Mouse (Mus musculus): Measurements from ENCODE around the gene Kctd7. TPM values are rescaled to one million over a fixed set of nuclear protein-coding genes. Genes with fewer than 3 reads are reported as not detected.

The Kctd7 gene
- polyA plus RNA-seq (2021), result 5.1 TPM

GRCm38 (mm10) chr5:130144334-130145312 lies at the start of gene Kctd7:
Gene Kctd7 (plus strand): TSS chr5:130144861.
- TF ChIP-seq CTCF (IDR thresholded peaks at IDR 0.05), result no peak
- in situ Hi-C loops (cut with MboI; ENCODE audit: low pct_unique_long_range_greater_than_20kb), result no loop called here

GRCm38 (mm10) chr5:130096754-130097153 lies 47.9 kb upstream of the Kctd7 start:
- POLR2A ChIA-PET, result no interaction called here
- CTCF ChIA-PET, result interaction anchor here (0.8 to 1.3 kb wide), 6 partner anchors 11 to 32 kb away, joined by 3 read pairs; no protein-coding TSS in a partner anchor
- no peak for ATAC-seq
- in situ Hi-C loops (cut with MboI; ENCODE audit: low pct_unique_long_range_greater_than_20kb), result no loop called here
- no peaks in the 10 kb centered on the region for H3K27me3 ChIP-seq
- DNase-seq (ENCODE audit: low read depth, low spot score), result no peak
- TF ChIP-seq CTCF (IDR thresholded peaks at IDR 0.05), result no peak

More at GRCm38 (mm10) chr5:130144334-130145312, at the start of gene Kctd7:
- no peaks in the 10 kb centered on the region for H3K27me3 ChIP-seq
- POLR2A ChIA-PET, result no interaction called here
- peak; percentile 99 for ATAC-seq
- peak; percentile 96 for DNase-seq (ENCODE audit: low read depth, low spot score)
- CTCF ChIA-PET, result interaction anchor here (0.8 to 1.4 kb wide), 2 partner anchors 10 to 19 kb away, joined by 3 to 6 read pairs; no protein-coding TSS in a partner anchor

GRCm38 (mm10) chr5:130097837-130098236 lies 46.8 kb upstream of the Kctd7 start:
- no peak for DNase-seq (ENCODE audit: low read depth, low spot score)
- in situ Hi-C loops (cut with MboI; ENCODE audit: low pct_unique_long_range_greater_than_20kb), result no loop called here
- POLR2A ChIA-PET, result no interaction called here
- no peak for TF ChIP-seq CTCF (IDR thresholded peaks at IDR 0.05)
- CTCF ChIA-PET, result interaction anchor here (0.9 kb wide), 1 partner anchor 17 kb away, joined by 3 read pairs; no protein-coding TSS in a partner anchor
- ATAC-seq, result no peak
- H3K27me3 ChIP-seq, result no peaks in the 10 kb centered on the region

DNA sequence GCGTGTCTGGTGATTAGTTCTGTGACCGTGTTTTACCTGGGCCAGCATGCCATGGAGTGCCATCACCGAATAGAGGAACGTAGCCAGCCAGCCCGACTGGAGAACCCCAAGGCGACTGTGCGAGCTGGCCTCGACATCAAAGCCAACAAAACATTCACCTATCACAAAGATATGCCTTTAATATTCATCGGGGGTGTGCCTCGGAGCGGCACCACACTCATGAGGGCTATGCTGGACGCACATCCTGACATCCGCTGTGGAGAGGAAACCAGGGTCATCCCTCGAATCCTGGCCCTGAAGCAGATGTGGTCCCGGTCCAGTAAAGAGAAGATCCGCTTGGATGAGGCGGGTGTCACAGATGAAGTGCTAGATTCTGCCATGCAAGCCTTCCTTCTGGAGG lies 42.9 kb upstream of the Kctd7 start:
- in situ Hi-C loops (cut with MboI; ENCODE audit: low pct_unique_long_range_greater_than_20kb), result no loop called here
- H3K27me3 ChIP-seq, result no peaks in the 10 kb centered on the region
- no peak for TF ChIP-seq CTCF (IDR thresholded peaks at IDR 0.05)
- ChIA-PET CTCF (interaction anchor here (1.9 kb wide), 1 partner anchor 11 kb away, joined by 10 read pairs; no protein-coding TSS in a partner anchor), POLR2A (interaction anchor here (1.0 kb wide), 1 partner anchor 16 kb away, joined by 4 read pairs; no protein-coding TSS in a partner anchor)
- ATAC-seq (no peak), DNase-seq (ENCODE audit: low read depth, low spot score) (no peak)

- ATAC-seq, result no peak
- DNase-seq (ENCODE audit: low read depth, low spot score), result no peak
- no peak for TF ChIP-seq CTCF (IDR thresholded peaks at IDR 0.05)
- CTCF ChIA-PET, result interaction anchor here (1.0 kb wide), 1 partner anchor 11 kb away, joined by 4 read pairs; no protein-coding TSS in a partner anchor
- no peaks in the 10 kb centered on the region for H3K27me3 ChIP-seq
- in situ Hi-C loops (cut with MboI; ENCODE audit: low pct_unique_long_range_greater_than_20kb), result no loop called here
- POLR2A ChIA-PET, result no interaction called here
Measured at GRCm38 (mm10) chr5:130109348-130109747, 35.3 kb upstream of the Kctd7 start.

DNA sequence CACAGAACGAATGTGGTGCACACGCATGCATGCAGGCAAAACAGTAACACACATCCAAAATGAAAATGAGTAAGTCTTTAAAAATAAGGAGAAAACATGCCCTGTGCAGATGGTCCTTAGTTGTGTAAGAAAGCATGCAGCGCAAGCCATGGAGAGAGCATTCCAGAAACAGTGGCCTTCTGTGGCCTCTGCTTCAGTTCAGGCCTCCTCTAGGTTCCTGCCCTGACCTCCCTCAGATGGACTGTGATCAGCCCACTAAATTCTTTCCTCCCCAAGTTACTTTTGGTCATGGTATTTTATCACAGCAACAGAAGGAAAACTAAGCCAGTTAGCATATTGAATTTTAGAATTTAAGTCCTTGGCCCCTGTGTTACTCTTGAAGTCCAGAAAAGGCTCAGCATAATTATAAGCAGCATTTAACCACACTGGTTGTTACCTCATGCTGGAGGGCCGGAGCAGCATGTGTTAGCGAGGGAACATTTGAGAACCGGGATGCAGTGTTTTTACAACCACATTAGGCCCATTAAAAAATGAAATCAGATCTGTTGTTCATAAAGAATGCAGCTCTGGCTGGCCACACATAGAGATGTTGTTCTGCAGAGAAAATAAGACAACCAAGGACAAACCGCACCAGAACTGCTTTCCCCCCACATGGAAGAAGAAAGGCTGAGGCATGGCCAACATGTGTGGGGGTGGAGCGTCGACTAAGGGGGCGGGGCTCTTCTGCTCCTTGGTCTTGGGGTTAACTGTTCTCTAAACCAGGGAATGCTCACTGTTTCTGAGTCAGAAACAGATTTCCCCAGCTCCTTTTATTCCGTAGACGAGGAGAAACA lies 33.8 kb upstream of the Kctd7 start:
- in situ Hi-C loops (cut with MboI; ENCODE audit: low pct_unique_long_range_greater_than_20kb), result no loop called here
- ChIA-PET CTCF (interaction anchor here (1.4 to 2.6 kb wide), 2 partner anchors 9 to 11 kb away, joined by 5 to 10 read pairs; no protein-coding TSS in a partner anchor), POLR2A (interaction anchor here (0.6 to 1.0 kb wide), 2 partner anchors 13 to 1268 kb away, joined by 3 to 4 read pairs; no protein-coding TSS in a partner anchor)
- no peak for TF ChIP-seq CTCF (IDR thresholded peaks at IDR 0.05)
- ATAC-seq (no peak), DNase-seq (ENCODE audit: low read depth, low spot score) (no peak)
- H3K27me3 ChIP-seq, result no peaks in the 10 kb centered on the region

- DNase-seq (ENCODE audit: low read depth, low spot score) (no peak), ATAC-seq (no peak)
- POLR2A ChIA-PET, result no interaction called here
- in situ Hi-C loops (cut with MboI; ENCODE audit: low pct_unique_long_range_greater_than_20kb), result no loop called here
- TF ChIP-seq CTCF (IDR thresholded peaks at IDR 0.05), result no peak
- CTCF ChIA-PET, result interaction anchor here (0.7 to 2.6 kb wide), 6 partner anchors 8 to 47 kb away, joined by 3 to 10 read pairs (median 3); no protein-coding TSS in a partner anchor
- no peaks in the 10 kb centered on the region for H3K27me3 ChIP-seq
Measured at GRCm38 (mm10) chr5:130112653-130113052, 32.0 kb upstream of the Kctd7 start.

DNA sequence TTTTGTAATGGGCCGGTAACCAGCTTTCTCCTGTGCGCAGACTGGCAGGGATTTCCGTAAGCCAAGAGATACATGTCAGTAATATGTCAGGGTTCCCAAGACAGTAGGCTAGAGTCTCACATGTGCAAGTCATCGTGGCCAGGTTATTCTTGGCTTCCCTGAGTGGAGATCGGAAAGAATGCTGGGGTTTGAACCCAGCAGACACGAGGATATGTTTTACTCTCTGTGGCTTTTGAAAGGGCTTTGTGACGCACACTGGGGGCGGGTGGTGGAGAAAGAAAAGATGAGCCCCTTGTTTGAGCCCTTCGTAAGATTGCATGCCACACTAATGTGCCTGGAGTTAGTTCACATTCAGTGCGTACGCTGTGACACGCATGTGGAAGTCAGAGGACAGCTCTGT lies 28.5 kb upstream of the Kctd7 start:
- ChIA-PET CTCF (no interaction called here), POLR2A (interaction anchor here (1.5 kb wide), 1 partner anchor 8 kb away, joined by 5 read pairs; no protein-coding TSS in a partner anchor)
- DNase-seq (ENCODE audit: low read depth, low spot score) (no peak), ATAC-seq (no peak)
- H3K27me3 ChIP-seq, result no peaks in the 10 kb centered on the region
- no peak for TF ChIP-seq CTCF (IDR thresholded peaks at IDR 0.05)
- in situ Hi-C loops (cut with MboI; ENCODE audit: low pct_unique_long_range_greater_than_20kb), result no loop called here

DNA sequence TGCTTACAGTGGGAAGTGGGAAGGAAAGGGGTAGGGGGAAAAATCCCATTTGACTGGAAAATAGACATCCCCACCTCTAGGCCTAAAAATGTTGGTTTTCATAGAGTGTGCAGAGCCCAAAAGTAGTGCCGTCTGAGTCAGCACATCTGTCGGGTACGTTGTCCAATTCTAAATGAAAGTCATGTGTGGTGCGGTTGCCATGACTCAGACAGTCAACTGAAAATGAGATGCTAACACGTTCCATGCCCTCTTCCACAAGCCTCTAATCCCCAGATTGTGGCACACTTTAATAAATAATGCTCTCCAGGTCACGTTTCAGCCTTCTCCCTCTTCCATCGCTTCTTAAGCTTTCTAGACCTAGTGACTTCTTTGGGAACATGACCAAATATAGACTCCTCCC lies 27.8 kb upstream of the Kctd7 start:
- CTCF ChIA-PET, result interaction anchor here (1.5 kb wide), 1 partner anchor 73 kb away, joined by 6 read pairs; no protein-coding TSS in a partner anchor
- ATAC-seq, result no peak
- in situ Hi-C loops (cut with MboI; ENCODE audit: low pct_unique_long_range_greater_than_20kb), result no loop called here
- DNase-seq (ENCODE audit: low read depth, low spot score), result no peak
- no peaks in the 10 kb centered on the region for H3K27me3 ChIP-seq
- TF ChIP-seq CTCF (IDR thresholded peaks at IDR 0.05), result no peak
- POLR2A ChIA-PET, result interaction anchor here (1.5 kb wide), 1 partner anchor 9 kb away, joined by 5 read pairs; no protein-coding TSS in a partner anchor

- ChIA-PET CTCF (interaction anchor here (1.5 kb wide), 2 partner anchors 17 to 74 kb away, joined by 4 to 6 read pairs; no protein-coding TSS in a partner anchor), POLR2A (interaction anchor here (0.7 kb wide), 1 partner anchor 93 kb away, joined by 3 read pairs; no protein-coding TSS in a partner anchor)
- no peaks in the 10 kb centered on the region for H3K27me3 ChIP-seq
- no peak for TF ChIP-seq CTCF (IDR thresholded peaks at IDR 0.05)
- DNase-seq (ENCODE audit: low read depth, low spot score) (no peak), ATAC-seq (no peak)
- in situ Hi-C loops (cut with MboI; ENCODE audit: low pct_unique_long_range_greater_than_20kb), result no loop called here
Measured at GRCm38 (mm10) chr5:130117932-130118331, 26.7 kb upstream of the Kctd7 start.
